Mouse (Mus musculus) embryonic fibroblast, embryonic 13.5 days (primary cell): Measurements from ENCODE around the gene Wasf1.

Source experiments
- CTCF ChIP-seq: IDR thresholded peaks from 2 replicates; pipeline ENCODE4 v1.5.1; 2011; ENCODE audit warnings: mild to moderate bottlenecking, control low read depth, low read length, moderate library complexity, borderline replicate concordance; ENCODE audit not compliant: insufficient read depth
- POLR2A ChIP-seq: IDR thresholded peaks from 2 replicates; pipeline ENCODE4 v1.6.1; 2011; ENCODE audit warnings: low read depth, mild to moderate bottlenecking, control low read depth, low read length, moderate library complexity

DNA sequence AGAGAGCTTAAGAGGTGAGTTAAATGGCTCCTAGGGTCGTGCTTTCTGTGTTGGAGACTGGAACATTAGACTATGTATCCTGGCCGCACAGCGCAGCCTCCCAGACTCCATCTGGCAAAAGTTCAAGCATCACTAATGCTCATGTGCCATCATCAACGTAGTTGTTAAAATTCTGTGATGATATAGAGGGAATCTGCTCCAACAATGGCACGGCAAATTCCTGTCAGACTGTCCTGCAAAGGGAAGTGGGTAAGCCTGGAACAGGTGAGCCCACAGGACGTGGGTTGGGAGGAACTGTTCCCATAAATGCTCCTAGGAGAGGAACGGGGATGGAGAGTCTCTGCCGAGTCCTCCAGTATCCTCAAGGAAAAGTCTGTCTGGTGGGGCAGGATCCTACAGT is 85.3 kb downstream of the Wasf1 start:
- no peak for TF ChIP-seq CTCF
- TF ChIP-seq POLR2A, result no peak
